In the genomic region with DNA sequence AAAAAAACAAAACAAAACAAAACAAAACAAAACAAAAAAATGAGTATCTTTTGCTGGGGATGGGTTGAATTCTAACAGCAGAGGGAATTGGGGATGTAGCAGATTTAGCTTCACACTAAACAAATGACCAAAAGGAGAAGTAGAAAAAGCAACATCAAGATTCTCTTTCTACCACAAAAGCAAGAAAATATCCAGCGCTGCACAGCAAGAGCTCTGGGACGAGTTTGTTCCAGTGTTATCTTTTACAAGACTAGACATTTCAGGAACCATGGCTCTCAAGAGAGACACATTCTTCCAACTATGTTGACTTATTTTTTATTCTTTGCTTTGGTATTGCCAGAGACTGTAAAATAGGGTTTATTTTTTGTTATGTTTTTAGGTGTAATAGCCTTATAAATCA, we compare ENCODE assay signal across 28 mouse cellular contexts. TPM values are rescaled to one million over a fixed set of nuclear protein-coding genes. Genes with fewer than 3 reads are reported as not detected.
DNase-seq lines count a peak whose midpoint lies in the region; ATAC-seq and TF ChIP-seq lines count a peak whose summit lies in the region.
"Had no signal": no experiment of that assay in that cellular context is flagged by ENCODE, and none has a peak within 500 bp of the region (broad histone marks: within the 10 kb centered on the region; RNA-seq: fewer than 3 reads in every experiment).

No protein-coding gene starts in this region.

- 0 out of 2 replicates have a peak, but pooled peaks have one; percentile 6 for ATAC-seq in megakaryocyte progenitor cell, adult 5-6 weeks (replicated peaks; ENCODE audit: poor library complexity)
- no peak for ATAC-seq in lung, postnatal 0 days
- ATAC-seq: activated CD4-positive, CD25-positive, alpha-beta regulatory T cell, adult 4 months; CD4-positive, CD25-positive, alpha-beta regulatory T cell, adult 4 months; forebrain, embryonic 14.5 days; forebrain, embryonic 16.5 days; Patski had no signal

- no peak for TF ChIP-seq CTCF in MEL (IDR thresholded peaks at IDR 0.05 in 2 of 3, conservative IDR thresholded peaks at IDR 0.05 in 1 of 3; ENCODE audit: control insufficient read depth in 1 of 3, insufficient read depth in 1 of 3, low read depth in 2 of 3, low read length in 3 of 3, poor library complexity in 1 of 3, severe bottlenecking in 1 of 3)
- TF ChIP-seq CTCF in lung, postnatal 0 days (IDR thresholded peaks at IDR 0.05): no peak

- DNase-seq in A20 (ENCODE audit: low read depth, low spot score) (peak; percentile 56), MEL (ENCODE audit: low read depth, low spot score) (peak; percentile 72)
- DNase-seq in lung, postnatal 0 days (ENCODE audit: low spot score): no peak
- DNase-seq in urinary bladder, postnatal 36 days (ENCODE audit: low spot score in 2 of 2): no peak
- DNase-seq: adrenal gland, adult 8-10 months; adrenal gland, postnatal 14 days; adrenal gland, postnatal 36 days; B cell, adult 2 months; cerebellum, adult 11 months; cerebellum, adult 18-20 months; cerebellum, adult 8-10 months; cerebellum, adult 9-11 months; cerebellum, postnatal 14 days; cerebellum, postnatal 36 days; embryo, embryonic 11 days had no signal

- H3K27me3 ChIP-seq in MEL (ENCODE audit: control insufficient read depth in 1 of 2, insufficient read depth in 2 of 2, low read length in 2 of 2): no peaks in the 10 kb centered on the region
- no peaks in the 10 kb centered on the region for H3K27me3 ChIP-seq in lung, postnatal 0 days (replicated peaks; ENCODE audit: insufficient read depth, low read length)
- H3K27me3 ChIP-seq: CH12.LX; embryonic facial prominence, embryonic 13.5 days; embryonic facial prominence, embryonic 15.5 days; forebrain, embryonic 12.5 days; Patski had no signal

- H3K9me3 ChIP-seq in MEL (replicated peaks; ENCODE audit: insufficient read depth, low read length): no peaks in the 10 kb centered on the region
- H3K9me3 ChIP-seq in lung, postnatal 0 days (ENCODE audit: low read length): no peaks in the 10 kb centered on the region
- H3K9me3 ChIP-seq: embryonic facial prominence, embryonic 13.5 days; embryonic facial prominence, embryonic 15.5 days; forebrain, embryonic 12.5 days; G1E had no signal

- H3K27ac ChIP-seq in MEL (ENCODE audit: control insufficient read depth, low read depth, low read length): no peak overlapping the region
- H3K27ac ChIP-seq in lung, postnatal 0 days (ENCODE audit: low read length): no peak overlapping the region
- H3K27ac ChIP-seq: embryonic facial prominence, embryonic 13.5 days; embryonic facial prominence, embryonic 15.5 days; forebrain, embryonic 10.5 days; forebrain, embryonic 12.5 days had no signal

- peaks cover 0 to 5% of the 10 kb centered on the region in 2 experiments; a peak in 2 of 4 replicates for H3K36me3 ChIP-seq in MEL (ENCODE audit: control insufficient read depth in 1 of 2, insufficient read depth in 2 of 2, low read length in 2 of 2)
- no peaks in the 10 kb centered on the region for H3K36me3 ChIP-seq in lung, postnatal 0 days (ENCODE audit: insufficient read depth, low read length)
- H3K36me3 ChIP-seq: embryonic facial prominence, embryonic 13.5 days; embryonic facial prominence, embryonic 15.5 days; forebrain, embryonic 10.5 days; forebrain, embryonic 12.5 days; G1E had no signal

- no peaks in the 10 kb centered on the region for H3K79me2 ChIP-seq in MEL (ENCODE audit: control insufficient read depth, insufficient read depth, low read length, poor library complexity)

- no peak for TF ChIP-seq RAD21 in MEL (IDR thresholded peaks at IDR 0.05; ENCODE audit: low read depth, low read length)

- WGBS in lung, postnatal 0 days: 73% methylated on average over 2 of the region's 2 CpGs

- no peak overlapping the region for H3K9ac ChIP-seq in MEL (ENCODE audit: control insufficient read depth, low read depth, low read length, poor library complexity, severe bottlenecking)
- H3K9ac ChIP-seq in lung, postnatal 0 days (replicated peaks; ENCODE audit: low read depth): no peak overlapping the region
- H3K9ac ChIP-seq: embryonic facial prominence, embryonic 13.5 days; embryonic facial prominence, embryonic 15.5 days; forebrain, embryonic 12.5 days had no signal

- no peak overlapping the region for H3K4me2 ChIP-seq in lung, postnatal 0 days (replicated peaks; ENCODE audit: low read depth, low read length)
- H3K4me2 ChIP-seq: embryonic facial prominence, embryonic 13.5 days; embryonic facial prominence, embryonic 15.5 days; forebrain, embryonic 12.5 days had no signal

- peak in 1 of 2 experiments; percentile 53; a peak in 3 of 4 replicates for TF ChIP-seq EP300 in MEL (IDR thresholded peaks at IDR 0.05; ENCODE audit: low read depth in 1 of 2, low read length in 2 of 2)
- TF ChIP-seq EP300 in lung, postnatal 0 days (IDR thresholded peaks at IDR 0.05): no peak

- no peak overlapping the region for H3K4me3 ChIP-seq in MEL (ENCODE audit: control insufficient read depth in 1 of 2, insufficient read depth in 1 of 2, low read depth in 2 of 2, low read length in 2 of 2)
- no peak overlapping the region for H3K4me3 ChIP-seq in lung, postnatal 0 days (ENCODE audit: low read depth, low read length)
- H3K4me3 ChIP-seq: embryonic facial prominence, embryonic 13.5 days; embryonic facial prominence, embryonic 15.5 days; erythroblast, embryonic 14.5 days; forebrain, embryonic 10.5 days; forebrain, embryonic 12.5 days had no signal

- peaks cover 0 to 3% of the 10 kb centered on the region in 2 experiments; a peak in 2 of 4 replicates for H3K4me1 ChIP-seq in MEL (ENCODE audit: control insufficient read depth in 1 of 2, insufficient read depth in 2 of 2, low read length in 2 of 2)
- H3K4me1 ChIP-seq in lung, postnatal 0 days (ENCODE audit: insufficient read depth, low read depth, low read length): no peaks in the 10 kb centered on the region
- H3K4me1 ChIP-seq: embryonic facial prominence, embryonic 13.5 days; embryonic facial prominence, embryonic 15.5 days; forebrain, embryonic 10.5 days; forebrain, embryonic 12.5 days had no signal

- TF ChIP-seq POLR2A in MEL (IDR thresholded peaks at IDR 0.05; ENCODE audit: control insufficient read depth in 1 of 2, insufficient read depth in 1 of 2, low read depth in 1 of 2, low read length in 2 of 2, poor library complexity in 1 of 2): no peak

TF ChIP-seq in MEL, 35 proteins besides CTCF, POLR2A, EP300 and RAD21:
- peak; percentile 30; the same call in 1 of the 2 replicates for TF ChIP-seq GATA1 (IDR thresholded peaks at IDR 0.05; ENCODE audit: low read depth, low read length)
- no peak for TF ChIP-seq SMC3 (IDR thresholded peaks at IDR 0.05; ENCODE audit: low read depth, low read length)
- no peak for TF ChIP-seq NELFE (IDR thresholded peaks at IDR 0.05; ENCODE audit: low read depth, low read length)

RNA-seq across cellular contexts. Expression of a gene that starts 13.4 kb away (rescaled TPM):
- total RNA-seq in MEL (2012; rRNA removed): 4.5 and 4.8 TPM in 2 replicates
- 1 to 10 TPM in 1 of 2 experiments, not detected in 1; 4.1 TPM for polyA plus RNA-seq in MEL (2012; ENCODE audit: insufficient read depth in 1 of 2, insufficient read length in 2 of 2, low read depth in 1 of 2, low replicate concordance in 2 of 2, missing spikeins in 1 of 2)
- total RNA-seq in megakaryocyte progenitor cell, adult 5-6 weeks (2015): 69.3 and 93.1 TPM in 2 replicates
- 165 and 173 TPM in 2 replicates for total RNA-seq in megakaryocyte progenitor cell, adult 5-6 weeks (2017)
- 52.9 and 58.5 TPM in 2 replicates for polyA plus RNA-seq in lung, postnatal 0 days (2015; fragmentation: Nextera tagmentation; extraction: Ambion mirVana)

Comparison
In these comparisons a context has a peak if more than half of its experiments do, and no peak if none do; other contexts are left out.
1. DNase-seq: peak in A20 (single experiment) and MEL (single experiment); none in lung, postnatal 0 days (single experiment) and urinary bladder, postnatal 36 days (0 of 2).
2. RNA of a gene that starts 13.4 kb away (total RNA-seq): 69.3 to 173 TPM in megakaryocyte progenitor cell, adult 5-6 weeks; 4.5 to 4.8 TPM in MEL; every median in the first group is over 10 times any median in the second.